Comparison of ENCODE assay signal across 30 mouse cellular contexts in genomic region chr16:30278406-30278805, GRCm38 (mm10). TPM values are rescaled to one million over a fixed set of nuclear protein-coding genes. Genes with fewer than 3 reads are reported as not detected.
"Had no signal": no experiment of that assay in that cellular context is flagged by ENCODE, and none has a peak within 500 bp of the region (broad histone marks: within the 10 kb centered on the region; RNA-seq: fewer than 3 reads in every experiment).

No protein-coding gene starts in this region.

- H3K9me3 ChIP-seq: kidney, embryonic 15.5 days; liver, embryonic 13.5 days; stomach, embryonic 15.5 days had no signal

- H3K36me3 ChIP-seq: kidney, embryonic 15.5 days; liver, embryonic 13.5 days; stomach, embryonic 15.5 days had no signal

- H3K4me2 ChIP-seq: kidney, embryonic 15.5 days; liver, embryonic 13.5 days; midbrain, embryonic 11.5 days; stomach, embryonic 15.5 days had no signal

- DNase-seq: kidney, adult 11 months; kidney, adult 8-10 months; kidney, postnatal 10 days; kidney, postnatal 36 days; layer of hippocampus, postnatal 36 days; liver, embryonic 13.5 days; lung, adult 2 months; lung, postnatal 14 days; lung, postnatal 4 days; midbrain, embryonic 14.5 days; right cerebral cortex, postnatal 25 days; spleen, adult 18-20 months; thymus, adult 18-20 months; thymus, postnatal 25 days had no signal

- H3K4me3 ChIP-seq: kidney, embryonic 15.5 days; liver, embryonic 13.5 days; stomach, embryonic 15.5 days had no signal

- H3K27ac ChIP-seq: kidney, embryonic 15.5 days; liver, embryonic 13.5 days; stomach, embryonic 15.5 days had no signal

- H3K9ac ChIP-seq: kidney, embryonic 15.5 days; liver, embryonic 13.5 days; stomach, embryonic 15.5 days had no signal

RNA-seq across cellular contexts. Expression of gene Lrrc15, which starts 4.7 kb away (rescaled TPM):
- total RNA-seq: left cerebral cortex, adult 8-10 months; liver, adult 2 months; megakaryocyte progenitor cell, adult 5-6 weeks; megakaryocyte-erythroid progenitor cell, adult 5-6 weeks had no signal
- polyA plus RNA-seq: liver, adult 2 months; liver, embryonic 13.5 days had no signal

RNA-seq across cellular contexts. Expression of gene Cpn2, which starts 11.1 kb away (rescaled TPM):
- total RNA-seq: layer of hippocampus, adult 8-10 months; layer of hippocampus, postnatal 10 days; layer of hippocampus, postnatal 36 days; left cerebral cortex, adult 8-10 months; left cerebral cortex, postnatal 14 days; megakaryocyte progenitor cell, adult 5-6 weeks; megakaryocyte-erythroid progenitor cell, adult 5-6 weeks; midbrain, postnatal 0 days had no signal
- polyA plus RNA-seq: limb, embryonic 11.5 days; limb, embryonic 14.5 days; lung, embryonic 16.5 days; midbrain, embryonic 11.5 days; midbrain, embryonic 14.5 days; midbrain, postnatal 0 days; neural tube, embryonic 11.5 days; neural tube, embryonic 14.5 days had no signal
